Mouse (Mus musculus): ENCODE data around the gene Akr1b7. TPM values are rescaled to one million over a fixed set of nuclear protein-coding genes. Genes with fewer than 3 reads are reported as not detected.
A peak's percentile ranks its signal among the peaks of the same experiment; 100 is the strongest.

The Akr1b7 gene
- polyA plus RNA-seq, 1 experiment from 2014 or later, result 0.15 TPM

GRCm38 (mm10) chr6:34384110-34384661 is 27.9 kb upstream of the Akr1b7 start, which contains the start of gene Akr1b10:
Akr1b10 (plus strand) TSS chr6:34384218.
- H3K27ac ChIP-seq (replicated peaks; ENCODE audit: low read depth, low read length), result no peak within 1 kb of the TSS
- peak within 1 kb of the TSS; percentile 66 for H3K4me2 ChIP-seq (ENCODE audit: low read depth, severe bottlenecking)
- no peaks in the 10 kb centered on the region for H3K4me1 ChIP-seq (ENCODE audit: control insufficient read depth, insufficient read depth, low read length)
- no peaks in the 10 kb centered on the region for H3K36me3 ChIP-seq (ENCODE audit: control insufficient read depth, insufficient read depth, low read length)
- no peaks in the 10 kb centered on the region for H3K27me3 ChIP-seq (ENCODE audit: control insufficient read depth, insufficient read depth, low read length)
- no peaks in the 10 kb centered on the region for H3K9me3 ChIP-seq (ENCODE audit: control insufficient read depth, low read length)
- peak within 1 kb of the TSS; percentile 17 for H3K9ac ChIP-seq (ENCODE audit: low read length)
- ATAC-seq (ENCODE audit: insufficient number of reproducible peaks, low FRiP score, low TSS enrichment, low read depth), result 0 out of 2 replicates have a peak, but pooled peaks have one; percentile 47
- WGBS, result under 1% methylated on average over 17 of the region's 17 CpGs
- peak; percentile 71 for DNase-seq (ENCODE audit: low spot score)
- H3K4me3 ChIP-seq (ENCODE audit: low read depth, low read length), result peak within 1 kb of the TSS; percentile 41

- H3K9ac ChIP-seq (ENCODE audit: low read length), result peak overlapping the region; percentile 17; the same call in 1 of the 2 replicates
- no peaks in the 10 kb centered on the region for H3K4me1 ChIP-seq (ENCODE audit: control insufficient read depth, insufficient read depth, low read length)
- H3K27ac ChIP-seq (replicated peaks; ENCODE audit: low read depth, low read length), result no peak overlapping the region
- no peaks in the 10 kb centered on the region for H3K36me3 ChIP-seq (ENCODE audit: control insufficient read depth, insufficient read depth, low read length)
- DNase-seq (ENCODE audit: low spot score) (peak; percentile 67), ATAC-seq (ENCODE audit: insufficient number of reproducible peaks, low FRiP score, low TSS enrichment, low read depth) (peak; percentile 73; the same call in 1 of the 2 replicates)
- H3K27me3 ChIP-seq (ENCODE audit: control insufficient read depth, insufficient read depth, low read length), result no peaks in the 10 kb centered on the region
- H3K4me2 ChIP-seq (ENCODE audit: low read depth, severe bottlenecking), result peak overlapping the region; percentile 66
- 2% methylated on average over 13 of the region's 13 CpGs for WGBS
- peak overlapping the region; percentile 41 for H3K4me3 ChIP-seq (ENCODE audit: low read depth, low read length)
- no peaks in the 10 kb centered on the region for H3K9me3 ChIP-seq (ENCODE audit: control insufficient read depth, low read length)
These were observed 27.3 kb upstream of the Akr1b7 start for GRCm38 (mm10) chr6:34384701-34385370.

GRCm38 (mm10) chr6:34388420-34389156 is 23.5 kb upstream of the Akr1b7 start:
- WGBS, result 86% methylated on average over 4 of the region's 4 CpGs
- Histone ChIP-seq H3K9me3 (ENCODE audit: control insufficient read depth, low read length) (no peaks in the 10 kb centered on the region), H3K4me3 (ENCODE audit: low read depth, low read length) (no peak overlapping the region), H3K9ac (ENCODE audit: low read length) (no peak overlapping the region), H3K27me3 (ENCODE audit: control insufficient read depth, insufficient read depth, low read length) (no peaks in the 10 kb centered on the region), H3K4me1 (ENCODE audit: control insufficient read depth, insufficient read depth, low read length) (no peaks in the 10 kb centered on the region), H3K36me3 (ENCODE audit: control insufficient read depth, insufficient read depth, low read length) (no peaks in the 10 kb centered on the region; the same call in 1 of the 2 replicates), H3K27ac (replicated peaks; ENCODE audit: low read depth, low read length) (no peak overlapping the region), H3K4me2 (ENCODE audit: low read depth, severe bottlenecking) (no peak overlapping the region)
- ATAC-seq (ENCODE audit: insufficient number of reproducible peaks, low FRiP score, low TSS enrichment, low read depth) (no peak), DNase-seq (ENCODE audit: low spot score) (no peak)

GRCm38 (mm10) chr6:34395897-34396296 is 16.2 kb upstream of the Akr1b7 start:
- Histone ChIP-seq H3K36me3 (ENCODE audit: control insufficient read depth, insufficient read depth, low read length) (no peaks in the 10 kb centered on the region; the same call in 1 of the 2 replicates), H3K4me3 (ENCODE audit: low read depth, low read length) (no peak overlapping the region), H3K27me3 (ENCODE audit: control insufficient read depth, insufficient read depth, low read length) (no peaks in the 10 kb centered on the region), H3K9ac (ENCODE audit: low read length) (no peak overlapping the region), H3K4me2 (ENCODE audit: low read depth, severe bottlenecking) (no peak overlapping the region), H3K27ac (replicated peaks; ENCODE audit: low read depth, low read length) (no peak overlapping the region), H3K4me1 (ENCODE audit: control insufficient read depth, insufficient read depth, low read length) (no peaks in the 10 kb centered on the region), H3K9me3 (ENCODE audit: control insufficient read depth, low read length) (no peaks in the 10 kb centered on the region)
- DNase-seq (ENCODE audit: low spot score), result no peak
- WGBS, result 77% methylated on average over 5 of the region's 5 CpGs
- ATAC-seq (ENCODE audit: insufficient number of reproducible peaks, low FRiP score, low TSS enrichment, low read depth), result no peak

- Histone ChIP-seq H3K9ac (ENCODE audit: low read length) (no peak overlapping the region), H3K4me2 (ENCODE audit: low read depth, severe bottlenecking) (no peak overlapping the region), H3K9me3 (ENCODE audit: control insufficient read depth, low read length) (no peaks in the 10 kb centered on the region), H3K36me3 (ENCODE audit: control insufficient read depth, insufficient read depth, low read length) (no peaks in the 10 kb centered on the region), H3K27me3 (ENCODE audit: control insufficient read depth, insufficient read depth, low read length) (no peaks in the 10 kb centered on the region), H3K4me3 (ENCODE audit: low read depth, low read length) (no peak overlapping the region), H3K4me1 (ENCODE audit: control insufficient read depth, insufficient read depth, low read length) (no peaks in the 10 kb centered on the region), H3K27ac (replicated peaks; ENCODE audit: low read depth, low read length) (no peak overlapping the region)
- no peak for DNase-seq (ENCODE audit: low spot score)
- WGBS, result 90% methylated on average over 6 of the region's 6 CpGs
- ATAC-seq (ENCODE audit: insufficient number of reproducible peaks, low FRiP score, low TSS enrichment, low read depth), result no peak
These were observed 13.7 kb upstream of the Akr1b7 start for GRCm38 (mm10) chr6:34398431-34398830.

- H3K9ac ChIP-seq (ENCODE audit: low read length), result no peak overlapping the region
- H3K9me3 ChIP-seq (ENCODE audit: control insufficient read depth, low read length), result no peaks in the 10 kb centered on the region
- no peak for ATAC-seq (ENCODE audit: insufficient number of reproducible peaks, low FRiP score, low TSS enrichment, low read depth)
- no peak overlapping the region for H3K27ac ChIP-seq (replicated peaks; ENCODE audit: low read depth, low read length)
- no peak overlapping the region for H3K4me2 ChIP-seq (ENCODE audit: low read depth, severe bottlenecking)
- WGBS, result 88% methylated on average over 13 of the region's 13 CpGs
- no peaks in the 10 kb centered on the region for H3K4me1 ChIP-seq (ENCODE audit: control insufficient read depth, insufficient read depth, low read length)
- H3K36me3 ChIP-seq (ENCODE audit: control insufficient read depth, insufficient read depth, low read length), result no peaks in the 10 kb centered on the region
- DNase-seq (ENCODE audit: low spot score), result no peak
- no peak overlapping the region for H3K4me3 ChIP-seq (ENCODE audit: low read depth, low read length)
- no peaks in the 10 kb centered on the region for H3K27me3 ChIP-seq (ENCODE audit: control insufficient read depth, insufficient read depth, low read length)
These were observed 12.4 kb upstream of the Akr1b7 start for GRCm38 (mm10) chr6:34399606-34400220.

GRCm38 (mm10) chr6:34400696-34401095 is 11.4 kb upstream of the Akr1b7 start:
- ATAC-seq (ENCODE audit: insufficient number of reproducible peaks, low FRiP score, low TSS enrichment, low read depth) (no peak), DNase-seq (ENCODE audit: low spot score) (no peak)
- Histone ChIP-seq H3K27ac (replicated peaks; ENCODE audit: low read depth, low read length) (no peak overlapping the region), H3K9ac (ENCODE audit: low read length) (no peak overlapping the region), H3K36me3 (ENCODE audit: control insufficient read depth, insufficient read depth, low read length) (no peaks in the 10 kb centered on the region), H3K27me3 (ENCODE audit: control insufficient read depth, insufficient read depth, low read length) (no peaks in the 10 kb centered on the region), H3K4me3 (ENCODE audit: low read depth, low read length) (no peak overlapping the region), H3K9me3 (ENCODE audit: control insufficient read depth, low read length) (no peaks in the 10 kb centered on the region), H3K4me2 (ENCODE audit: low read depth, severe bottlenecking) (no peak overlapping the region), H3K4me1 (ENCODE audit: control insufficient read depth, insufficient read depth, low read length) (no peaks in the 10 kb centered on the region)
- 79% methylated on average over 2 of the region's 2 CpGs for WGBS

GRCm38 (mm10) chr6:34406746-34407145 is 5.4 kb upstream of the Akr1b7 start:
- Histone ChIP-seq H3K4me2 (ENCODE audit: low read depth, severe bottlenecking) (no peak overlapping the region), H3K4me1 (ENCODE audit: control insufficient read depth, insufficient read depth, low read length) (no peaks in the 10 kb centered on the region), H3K9me3 (ENCODE audit: control insufficient read depth, low read length) (no peaks in the 10 kb centered on the region), H3K27me3 (ENCODE audit: control insufficient read depth, insufficient read depth, low read length) (no peaks in the 10 kb centered on the region), H3K36me3 (ENCODE audit: control insufficient read depth, insufficient read depth, low read length) (no peaks in the 10 kb centered on the region), H3K4me3 (ENCODE audit: low read depth, low read length) (no peak overlapping the region), H3K9ac (ENCODE audit: low read length) (no peak overlapping the region), H3K27ac (replicated peaks; ENCODE audit: low read depth, low read length) (no peak overlapping the region)
- WGBS, result 93% methylated on average over 4 of the region's 4 CpGs
- ATAC-seq (ENCODE audit: insufficient number of reproducible peaks, low FRiP score, low TSS enrichment, low read depth) (no peak), DNase-seq (ENCODE audit: low spot score) (no peak)
